Mouse (Mus musculus) C2C12 (cell line): ENCODE results near the gene Mbd3. TPM values are rescaled to one million over a fixed set of nuclear protein-coding genes. Genes with fewer than 3 reads are reported as not detected.
A peak's percentile ranks its signal among the peaks of the same experiment; 100 is the strongest.

Experiments used
- H3K27me3 ChIP-seq: one replicate; pipeline ENCODE4 v1.6.1; 2011; ENCODE audit not compliant: control insufficient read depth, insufficient read depth, insufficient read length
- H3K36me3 ChIP-seq: one replicate; pipeline ENCODE4 v1.6.1; 2011; ENCODE audit not compliant: control insufficient read depth, insufficient read depth
- H3K4me3 ChIP-seq: one replicate; pipeline ENCODE4 v1.5.1; 2011; ENCODE audit warnings: mild to moderate bottlenecking, control low read depth; ENCODE audit not compliant: poor library complexity, insufficient read depth, severe bottlenecking
- H3K79me2 ChIP-seq: one replicate; pipeline ENCODE4 v1.6.1; 2011; ENCODE audit not compliant: control insufficient read depth, insufficient read depth
- H3K79me3 ChIP-seq: one replicate; pipeline ENCODE4 v1.6.1; 2011; ENCODE audit warnings: low read depth, control low read depth
- H3ac ChIP-seq: one replicate; pipeline ENCODE3; 2011; ENCODE audit warnings: low read depth; ENCODE audit not compliant: control insufficient read depth, insufficient read length
- CEBPB ChIP-seq: IDR thresholded peaks from one replicate; pipeline ENCODE4 v1.6.1; 2011; ENCODE audit warnings: low read depth, mild to moderate bottlenecking, control low read depth, moderate library complexity
- CTCF ChIP-seq: IDR thresholded peaks from one replicate; pipeline ENCODE4 v1.5.1; 2011; ENCODE audit not compliant: control insufficient read depth, insufficient read depth, insufficient read length
- FOSL1 ChIP-seq: IDR thresholded peaks from one replicate; pipeline ENCODE4 v1.8.0; 2011; ENCODE audit warnings: mild to moderate bottlenecking, low read length; ENCODE audit not compliant: poor library complexity, insufficient read depth, severe bottlenecking
- MAX ChIP-seq: IDR thresholded peaks from one replicate; pipeline ENCODE4 v1.6.1; 2011; ENCODE audit warnings: mild to moderate bottlenecking, control low read depth
- MYOD1 ChIP-seq: IDR thresholded peaks from one replicate; pipeline ENCODE4 v1.6.1; 2011; ENCODE audit warnings: low read depth; ENCODE audit not compliant: control insufficient read depth, insufficient read length
- MYOG ChIP-seq: IDR thresholded peaks from one replicate; pipeline ENCODE4 v1.6.1; 2011; ENCODE audit not compliant: control insufficient read depth, insufficient read length; ENCODE audit errors: extremely low read depth
- USF1 ChIP-seq: IDR thresholded peaks from one replicate; pipeline ENCODE4 v1.6.1; 2011; ENCODE audit warnings: low read depth, mild to moderate bottlenecking, control low read depth, moderate library complexity
- polyA plus RNA-seq: library from polyadenylated mRNA; unstranded; fragments of >200 nt; fragmentation: generic; extraction: Trizol; gene quantifications from one replicate; pipeline ENCODE4 v1.2.1, GENCODE M21; 2012; ENCODE audit warnings: missing spikeins

The Mbd3 gene
- polyA plus RNA-seq, 1 experiment = 326 TPM

- H3ac ChIP-seq = peak overlapping the region; percentile 4
- H3K27me3 ChIP-seq = no peaks in the 10 kb centered on the region
- H3K79me2 ChIP-seq = peaks cover 66% of the 10 kb centered on the region
- TF ChIP-seq MYOD1 (no peak), MYOG (no peak), CEBPB (no peak), MAX (no peak), USF1 (no peak), FOSL1 (no peak), CTCF (no peak)
- H3K36me3 ChIP-seq = peaks cover 60% of the 10 kb centered on the region
- H3K4me3 ChIP-seq = no peak overlapping the region
- H3K79me3 ChIP-seq = peaks cover 45% of the 10 kb centered on the region
Measured at GRCm38 (mm10) chr10:80384115-80384639, 15.2 kb downstream of the Mbd3 start.

DNA sequence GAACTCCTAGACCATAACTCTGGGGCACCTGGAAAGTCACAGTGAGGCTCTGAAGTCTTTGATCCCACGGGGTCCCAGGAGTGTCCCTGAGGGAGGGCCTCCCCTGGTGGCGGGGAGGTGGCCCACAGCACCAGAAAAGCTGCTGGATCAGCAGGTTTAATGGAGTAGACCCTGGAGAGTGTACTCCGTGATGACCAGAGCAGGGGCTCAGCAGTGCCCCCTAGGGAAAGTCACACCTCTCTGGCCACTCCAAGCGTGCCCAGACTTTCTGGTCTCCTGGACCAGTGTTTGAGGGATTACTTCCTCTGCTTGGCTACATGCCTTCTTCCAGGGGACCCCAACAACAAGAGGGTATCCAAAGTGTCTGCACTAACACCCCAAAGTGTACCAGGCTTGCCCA, 15.9 kb downstream of the Mbd3 start:
- H3ac ChIP-seq = no peak overlapping the region
- no peak for TF ChIP-seq FOSL1
- peaks cover 60% of the 10 kb centered on the region for H3K36me3 ChIP-seq
- H3K4me3 ChIP-seq = no peak overlapping the region
- H3K79me3 ChIP-seq = peaks cover 45% of the 10 kb centered on the region
- H3K79me2 ChIP-seq = peaks cover 66% of the 10 kb centered on the region
- no peaks in the 10 kb centered on the region for H3K27me3 ChIP-seq

GRCm38 (mm10) chr10:80382641-80383365, 16.5 kb downstream of the Mbd3 start:
- no peak overlapping the region for H3K4me3 ChIP-seq
- H3K79me3 ChIP-seq = peaks cover 45% of the 10 kb centered on the region
- H3K79me2 ChIP-seq = peaks cover 66% of the 10 kb centered on the region
- no peak overlapping the region for H3ac ChIP-seq
- H3K27me3 ChIP-seq = no peaks in the 10 kb centered on the region
- peaks cover 60% of the 10 kb centered on the region for H3K36me3 ChIP-seq
- no peak for TF ChIP-seq MYOG
- no peak for TF ChIP-seq USF1
- TF ChIP-seq CEBPB = no peak
- TF ChIP-seq FOSL1 = no peak
- no peak for TF ChIP-seq MAX
- no peak for TF ChIP-seq MYOD1
- TF ChIP-seq CTCF = no peak

- TF ChIP-seq FOSL1 (no peak), MYOD1 (no peak), MAX (no peak), MYOG (no peak), CEBPB (no peak), CTCF (no peak), USF1 (no peak)
- H3K27me3 ChIP-seq = no peaks in the 10 kb centered on the region
- H3K4me3 ChIP-seq = no peak overlapping the region
- no peak overlapping the region for H3ac ChIP-seq
- H3K79me2 ChIP-seq = peaks cover 19% of the 10 kb centered on the region
- H3K36me3 ChIP-seq = peaks cover 32% of the 10 kb centered on the region
- H3K79me3 ChIP-seq = peaks cover 4% of the 10 kb centered on the region
Measured at GRCm38 (mm10) chr10:80377716-80378115, 21.6 kb downstream of the Mbd3 start.

- Histone ChIP-seq H3K4me3 (no peak overlapping the region), H3ac (no peak overlapping the region), H3K79me2 (peaks cover 4% of the 10 kb centered on the region), H3K27me3 (no peaks in the 10 kb centered on the region), H3K36me3 (peaks cover 19% of the 10 kb centered on the region), H3K79me3 (no peaks in the 10 kb centered on the region)
- TF ChIP-seq MYOG (no peak), CTCF (peak; percentile 84)
Measured at GRCm38 (mm10) chr10:80376160-80376559, 23.2 kb downstream of the Mbd3 start.

DNA sequence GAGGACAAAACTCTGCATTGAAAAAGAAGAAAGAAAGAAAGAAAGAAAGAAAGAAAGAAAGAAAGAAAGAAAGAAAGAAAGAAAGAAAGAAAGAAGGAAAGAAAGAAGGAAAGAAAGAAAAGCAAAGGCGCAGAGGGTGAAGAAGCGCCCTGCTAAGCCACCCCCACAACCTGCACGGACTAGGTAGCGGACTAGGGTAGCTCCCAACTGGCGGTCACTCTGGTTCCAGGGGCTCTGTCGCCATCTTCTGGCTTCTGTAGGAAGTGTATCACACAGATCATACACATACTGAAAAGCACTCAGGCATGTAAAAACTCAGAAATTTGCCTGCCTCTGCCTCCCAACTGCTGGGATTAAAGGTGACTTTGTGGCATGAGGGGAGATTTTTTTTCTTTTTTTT, 25.3 kb downstream of the Mbd3 start:
- no peaks in the 10 kb centered on the region for H3K79me2 ChIP-seq
- H3ac ChIP-seq = no peak overlapping the region
- no peaks in the 10 kb centered on the region for H3K27me3 ChIP-seq
- no peaks in the 10 kb centered on the region for H3K36me3 ChIP-seq
- no peak overlapping the region for H3K4me3 ChIP-seq
- H3K79me3 ChIP-seq = no peaks in the 10 kb centered on the region
- TF ChIP-seq USF1 = no peak
- TF ChIP-seq CEBPB = no peak
- TF ChIP-seq MYOG = no peak
- no peak for TF ChIP-seq MAX
- peak; percentile 40 for TF ChIP-seq CTCF
- TF ChIP-seq MYOD1 = no peak
